Mouse (Mus musculus): Measurements from ENCODE around the gene Coro2a. TPM values are rescaled to one million over a fixed set of nuclear protein-coding genes. Genes with fewer than 3 reads are reported as not detected.
"Not testable (repeated sequence)": the region's sequence is repeated elsewhere in the genome, so short reads cannot be mapped to it uniquely, and the experiment has no call there.

Coro2a gene
- total and polyA plus RNA-seq, 3 experiments = 0.35 to 6.8 TPM; not detected in 1

GRCm38 (mm10) chr4:46633565-46633964, 31.6 kb upstream of the Coro2a start:
- H3K4me3 ChIP-seq (ENCODE audit: control insufficient read depth in 1 of 2, insufficient read depth in 1 of 2, low read depth in 2 of 2, low read length in 2 of 2); H3K9me3 ChIP-seq (replicated peaks; ENCODE audit: insufficient read depth, low read length); H3K27ac ChIP-seq (ENCODE audit: control insufficient read depth, low read depth, low read length); H3K27me3 ChIP-seq (ENCODE audit: control insufficient read depth in 1 of 2, insufficient read depth in 2 of 2, low read length in 2 of 2); H3K79me2 ChIP-seq (ENCODE audit: control insufficient read depth, insufficient read depth, low read length, poor library complexity); DNase-seq (ENCODE audit: low read depth, low spot score); H3K36me3 ChIP-seq (ENCODE audit: control insufficient read depth in 1 of 2, insufficient read depth in 2 of 2, low read length in 2 of 2); H3K9ac ChIP-seq (ENCODE audit: control insufficient read depth, low read depth, low read length, poor library complexity, severe bottlenecking); H3K4me1 ChIP-seq (ENCODE audit: control insufficient read depth in 1 of 2, insufficient read depth in 2 of 2, low read length in 2 of 2): not testable (repeated sequence)

- peak; percentile 50 for DNase-seq (ENCODE audit: low read depth, low spot score)
- Histone ChIP-seq H3K4me1 (ENCODE audit: control insufficient read depth in 1 of 2, insufficient read depth in 2 of 2, low read length in 2 of 2) (no peaks in the 10 kb centered on the region; a peak in 1 of 4 replicates), H3K36me3 (ENCODE audit: control insufficient read depth in 1 of 2, insufficient read depth in 2 of 2, low read length in 2 of 2) (no peaks in the 10 kb centered on the region), H3K27ac (ENCODE audit: control insufficient read depth, low read depth, low read length) (no peak overlapping the region), H3K27me3 (ENCODE audit: control insufficient read depth in 1 of 2, insufficient read depth in 2 of 2, low read length in 2 of 2) (peaks cover 0 to under 1% of the 10 kb centered on the region in 2 experiments; a peak in 2 of 4 replicates), H3K4me3 (ENCODE audit: control insufficient read depth in 1 of 2, insufficient read depth in 1 of 2, low read depth in 2 of 2, low read length in 2 of 2) (no peak overlapping the region), H3K79me2 (ENCODE audit: control insufficient read depth, insufficient read depth, low read length, poor library complexity) (no peaks in the 10 kb centered on the region), H3K9me3 (replicated peaks; ENCODE audit: insufficient read depth, low read length) (no peaks in the 10 kb centered on the region), H3K9ac (ENCODE audit: control insufficient read depth, low read depth, low read length, poor library complexity, severe bottlenecking) (no peak overlapping the region)
- TF ChIP-seq RAD21 (IDR thresholded peaks at IDR 0.05; ENCODE audit: low read depth, low read length) (no peak), ETS1 (IDR thresholded peaks at IDR 0.05; ENCODE audit: low read depth, low read length) (0 out of 2 replicates have a peak, but pooled peaks have one; percentile 16), EP300 (IDR thresholded peaks at IDR 0.05; ENCODE audit: low read depth in 1 of 2, low read length in 2 of 2) (peak; percentile 44 to 54), TBP (IDR thresholded peaks at IDR 0.05; ENCODE audit: low read depth, low read length) (peak; percentile 39; the same call in 1 of the 2 replicates), CHD2 (IDR thresholded peaks at IDR 0.05; ENCODE audit: low read length) (no peak), RCOR1 (IDR thresholded peaks at IDR 0.05; ENCODE audit: low read depth, low read length) (0 out of 2 replicates have a peak, but pooled peaks have one; percentile 19), GATA1 (IDR thresholded peaks at IDR 0.05; ENCODE audit: low read depth, low read length) (peak; percentile 48; the same call in 1 of the 2 replicates), CTCF (IDR thresholded peaks at IDR 0.05 in 2 of 3, conservative IDR thresholded peaks at IDR 0.05 in 1 of 3; ENCODE audit: control insufficient read depth in 1 of 3, insufficient read depth in 1 of 3, low read depth in 2 of 3, low read length in 3 of 3, poor library complexity in 1 of 3, severe bottlenecking in 1 of 3) (peak in 1 of 3 experiments; percentile 17; a peak in 1 of 6 replicates), TAL1 (IDR thresholded peaks at IDR 0.05; ENCODE audit: low read length) (peak; percentile 38), TCF12 (IDR thresholded peaks at IDR 0.05; ENCODE audit: low read depth, low read length) (peak; percentile 48; the same call in 1 of the 2 replicates)
Observed at GRCm38 (mm10) chr4:46632465-46632864, 30.5 kb upstream of the Coro2a start.

GRCm38 (mm10) chr4:46630390-46630789, 28.4 kb upstream of the Coro2a start:
- H3K27ac ChIP-seq (ENCODE audit: control insufficient read depth, low read depth, low read length) = no peak overlapping the region

More at GRCm38 (mm10) chr4:46630390-46630789, 28.4 kb upstream of the Coro2a start:
- Histone ChIP-seq H3K9me3 (replicated peaks; ENCODE audit: insufficient read depth, low read length) (no peaks in the 10 kb centered on the region), H3K4me3 (ENCODE audit: control insufficient read depth in 1 of 2, insufficient read depth in 1 of 2, low read depth in 2 of 2, low read length in 2 of 2) (no peak overlapping the region), H3K36me3 (ENCODE audit: control insufficient read depth in 1 of 2, insufficient read depth in 2 of 2, low read length in 2 of 2) (no peaks in the 10 kb centered on the region), H3K79me2 (ENCODE audit: control insufficient read depth, insufficient read depth, low read length, poor library complexity) (no peaks in the 10 kb centered on the region), H3K27me3 (ENCODE audit: control insufficient read depth in 1 of 2, insufficient read depth in 2 of 2, low read length in 2 of 2) (no peaks in the 10 kb centered on the region; a peak in 1 of 4 replicates), H3K9ac (ENCODE audit: control insufficient read depth, low read depth, low read length, poor library complexity, severe bottlenecking) (no peak overlapping the region), H3K4me1 (ENCODE audit: control insufficient read depth in 1 of 2, insufficient read depth in 2 of 2, low read length in 2 of 2) (no peaks in the 10 kb centered on the region; a peak in 1 of 4 replicates)
- peak; percentile 46 for DNase-seq (ENCODE audit: low read depth, low spot score)
- TF ChIP-seq CHD1 (IDR thresholded peaks at IDR 0.05; ENCODE audit: low read depth, low read length) (no peak), CTCF (IDR thresholded peaks at IDR 0.05 in 2 of 3, conservative IDR thresholded peaks at IDR 0.05 in 1 of 3; ENCODE audit: control insufficient read depth in 1 of 3, insufficient read depth in 1 of 3, low read depth in 2 of 3, low read length in 3 of 3, poor library complexity in 1 of 3, severe bottlenecking in 1 of 3) (peak in 1 of 3 experiments; percentile 18; a peak in 1 of 6 replicates), ELF1 (IDR thresholded peaks at IDR 0.05; ENCODE audit: low read depth, low read length) (no peak), MAZ (IDR thresholded peaks at IDR 0.05; ENCODE audit: low read depth, low read length) (no peak), ZKSCAN1 (IDR thresholded peaks at IDR 0.05; ENCODE audit: low read depth, low read length) (no peak), MYC (IDR thresholded peaks at IDR 0.05; ENCODE audit: low read depth, low read length) (no peak), BHLHE40 (IDR thresholded peaks at IDR 0.05; ENCODE audit: borderline replicate concordance, low read depth, low read length) (no peak), POLR2A (IDR thresholded peaks at IDR 0.05; ENCODE audit: control insufficient read depth in 1 of 2, insufficient read depth in 1 of 2, low read depth in 1 of 2, low read length in 2 of 2, poor library complexity in 1 of 2) (no peak), ZNF384 (IDR thresholded peaks at IDR 0.05; ENCODE audit: low read depth, low read length) (no peak)
